Mouse (Mus musculus) thymus, adult 2 months (tissue): ENCODE data around the gene Tcte1. TPM values are rescaled to one million over a fixed set of nuclear protein-coding genes. Genes with fewer than 3 reads are reported as not detected.

Source experiments
- DNase-seq: peaks from one replicate; pipeline ENCODE4 v3.0.0; 2021
- H3K27ac ChIP-seq: fragments of 200-500 bp; 2 replicates; pipeline ENCODE4 v1.5.1; 2012; ENCODE audit warnings: low read length, control low read depth; ENCODE audit not compliant: control insufficient read depth, insufficient read depth
- H3K27me3 ChIP-seq: fragments of 200-500 bp; 2 replicates; pipeline ENCODE4 v1.6.1; 2012; ENCODE audit warnings: mild to moderate bottlenecking, low read length, moderate library complexity, mixed read lengths; ENCODE audit not compliant: control insufficient read depth, insufficient read depth
- H3K36me3 ChIP-seq: fragments of 200-500 bp; 2 replicates; pipeline ENCODE4 v1.6.1; 2012; ENCODE audit warnings: mild to moderate bottlenecking, low read length, moderate library complexity; ENCODE audit not compliant: control insufficient read depth, insufficient read depth
- H3K4me1 ChIP-seq: fragments of 200-500 bp; replicated peaks from 2 replicates; pipeline ENCODE4 v1.6.1; 2012; ENCODE audit warnings: low read length; ENCODE audit not compliant: control insufficient read depth, insufficient read depth
- H3K4me3 ChIP-seq: fragments of 200-500 bp; 2 replicates; pipeline ENCODE4 v1.5.1; 2012; ENCODE audit warnings: mild to moderate bottlenecking, low read length, control low read depth, moderate library complexity; ENCODE audit not compliant: control insufficient read depth, insufficient read depth
- CTCF ChIP-seq: fragments of 200-500 bp; IDR thresholded peaks from 2 replicates; pipeline ENCODE4 v1.5.1; 2012; ENCODE audit warnings: mild to moderate bottlenecking, control low read depth, low read length, moderate library complexity, borderline replicate concordance; ENCODE audit not compliant: control insufficient read depth, poor library complexity, insufficient read depth; ENCODE audit errors: extremely low read depth
- POLR2A ChIP-seq: fragments of 200-500 bp; IDR thresholded peaks from 2 replicates; pipeline ENCODE4 v1.6.1; 2012; ENCODE audit warnings: mild to moderate bottlenecking, low read length, control low read depth, moderate library complexity; ENCODE audit not compliant: control insufficient read depth, poor library complexity, insufficient read depth; ENCODE audit errors: extremely low read depth
- WGBS: fragments of 180-500 bp; shearing (Covaris S2); methylation state at CpG from one replicate; pipeline ENCODE4 v1.1.7; 2018; 5-methylcytosine and 5-hydroxymethylcytosine counted together
- polyA plus RNA-seq: library from polyadenylated mRNA; depleted of rRNA; stranded (reverse); fragments of >200 nt; gene quantifications from 2 replicates; pipeline ENCODE4 v1.2.3, GENCODE M21; 2012

The Tcte1 gene
- polyA plus RNA-seq, 1 experiment, result 1.2 TPM

DNA sequence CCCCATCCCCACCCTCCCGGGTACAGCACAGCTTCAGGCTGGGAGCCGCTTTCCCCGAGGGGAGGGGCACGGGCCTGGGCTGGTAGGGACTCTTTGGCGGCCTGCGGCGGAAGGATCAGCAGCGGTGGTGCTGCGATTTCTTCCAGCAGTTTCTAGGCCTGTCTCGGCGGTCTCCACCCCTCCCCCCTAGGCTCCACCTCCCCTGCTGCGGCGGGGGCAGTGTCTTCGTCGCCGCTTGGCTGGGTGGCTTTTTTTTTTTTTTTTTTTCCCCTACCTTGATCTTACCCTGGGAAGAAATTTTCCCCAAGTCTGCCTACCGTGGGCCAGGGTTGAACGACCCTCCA, 50.5 kb downstream of the Tcte1 start:
- Histone ChIP-seq H3K4me1 (peaks cover 15% of the 10 kb centered on the region), H3K36me3 (peaks cover 30% of the 10 kb centered on the region), H3K27ac (peak overlapping the region; percentile 94), H3K4me3 (peak overlapping the region; percentile 70), H3K27me3 (no peaks in the 10 kb centered on the region)
- DNase-seq, result peak; percentile 97
- TF ChIP-seq CTCF, result no peak
- no peak; the same call in 1 of the 2 replicates for TF ChIP-seq POLR2A
- WGBS, result under 1% methylated on average over 18 of the region's 18 CpGs

DNA sequence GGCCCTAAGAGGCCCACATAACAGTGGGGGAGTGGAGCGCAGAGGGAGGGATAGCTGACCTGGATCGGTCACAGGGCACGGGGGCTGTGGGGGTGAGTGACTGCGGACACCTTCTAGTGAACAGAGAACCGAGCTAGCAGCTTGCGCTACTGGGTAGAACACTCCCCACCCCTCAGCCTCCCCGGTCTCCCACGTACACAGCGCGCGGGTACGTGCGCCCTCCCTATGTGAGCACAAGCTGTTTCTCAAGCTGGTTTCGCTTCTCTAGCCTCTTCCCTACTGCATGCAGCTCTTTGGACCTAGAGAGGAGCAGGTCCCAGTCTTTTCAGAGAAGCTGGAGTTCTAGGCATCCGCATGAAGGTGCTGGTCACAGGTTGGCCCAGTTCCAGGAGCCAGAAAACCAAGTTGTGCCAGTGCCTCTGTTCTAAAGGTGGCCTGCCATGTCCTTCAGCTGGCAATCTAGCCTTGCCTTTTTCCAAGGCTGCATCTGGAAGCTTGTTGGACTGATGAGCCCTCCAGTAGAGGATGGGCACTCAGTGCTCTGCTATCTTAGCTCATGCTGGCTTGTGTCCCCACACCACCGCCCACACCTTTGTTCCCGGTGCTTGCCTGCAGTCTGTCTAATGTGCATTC, 51.0 kb downstream of the Tcte1 start:
- H3K4me3 ChIP-seq, result peak overlapping the region; percentile 70
- H3K27me3 ChIP-seq, result no peaks in the 10 kb centered on the region
- TF ChIP-seq POLR2A (no peak), CTCF (no peak)
- 3% methylated on average over 17 of the region's 17 CpGs for whole genome bisulfite sequencing
- H3K36me3 ChIP-seq, result peaks cover 25% of the 10 kb centered on the region
- DNase-seq, result peak; percentile 78
- H3K4me1 ChIP-seq, result peaks cover 15% of the 10 kb centered on the region
- peak overlapping the region; percentile 94 for H3K27ac ChIP-seq

DNA sequence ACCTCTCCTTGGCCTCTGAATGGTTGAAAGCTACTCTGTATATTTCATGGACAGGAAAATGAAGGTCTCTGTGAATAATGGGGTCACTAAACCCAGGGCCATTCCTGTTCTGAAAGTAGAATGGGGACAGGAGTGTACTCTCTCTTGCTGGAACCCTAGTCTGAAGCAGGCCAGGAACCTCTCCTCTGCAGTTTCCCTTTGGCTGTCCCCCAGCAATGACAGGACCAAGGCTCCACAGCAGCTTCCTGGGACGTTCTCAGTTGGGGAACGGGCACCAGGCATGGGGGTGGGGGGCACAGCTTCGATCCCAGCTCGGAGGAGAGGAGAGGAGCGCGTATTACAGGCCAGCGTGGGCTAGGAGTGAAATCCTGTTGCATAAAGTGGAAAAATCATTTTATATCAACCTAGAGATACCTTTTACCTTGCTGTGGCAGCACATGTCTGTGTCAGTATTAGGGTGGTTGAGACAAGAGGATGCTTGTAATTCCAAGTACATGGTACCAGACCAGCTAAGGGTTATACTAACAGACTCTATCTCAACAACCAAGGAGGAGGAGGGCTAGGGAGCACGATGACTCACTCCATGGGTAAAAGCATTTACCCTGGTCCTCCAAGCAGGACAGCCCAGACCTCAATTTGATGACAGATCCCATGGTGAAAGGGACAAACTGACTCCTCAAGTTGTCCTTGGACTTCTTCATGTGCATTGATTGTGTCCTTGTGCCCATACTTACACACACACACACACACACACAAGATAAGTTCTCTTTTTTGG, 52.1 kb downstream of the Tcte1 start:
- no peak overlapping the region for H3K27ac ChIP-seq
- peaks cover 15% of the 10 kb centered on the region for H3K4me1 ChIP-seq
- DNase-seq, result no peak
- H3K4me3 ChIP-seq, result no peak overlapping the region
- TF ChIP-seq POLR2A (no peak), CTCF (no peak)
- no peaks in the 10 kb centered on the region for H3K27me3 ChIP-seq
- peaks cover 14% of the 10 kb centered on the region for H3K36me3 ChIP-seq
- 95% methylated on average over 8 of the region's 8 CpGs for WGBS

DNA sequence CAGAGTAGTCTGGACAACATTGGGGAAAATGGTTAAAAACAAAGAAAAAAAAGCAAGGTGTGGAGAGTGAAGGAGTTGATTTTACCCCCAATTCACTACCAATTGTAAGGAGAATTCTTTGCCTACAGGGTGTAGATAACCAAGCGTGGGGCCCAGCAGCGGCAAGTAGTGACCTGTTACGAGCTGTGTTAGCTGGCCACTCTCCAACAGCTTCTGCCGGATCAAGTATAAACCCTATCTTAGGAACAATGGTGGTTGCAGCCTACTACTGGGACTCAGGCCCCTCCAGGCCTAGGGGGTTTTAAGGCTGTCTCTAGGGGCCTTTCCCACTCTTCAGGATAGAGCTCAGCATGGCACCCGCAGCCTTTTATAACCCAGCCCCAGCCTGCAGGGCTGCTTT, 55.0 kb downstream of the Tcte1 start:
- 81% methylated on average over 5 of the region's 5 CpGs for WGBS
- no peak for DNase-seq
- no peak overlapping the region for H3K4me3 ChIP-seq
- no peaks in the 10 kb centered on the region for H3K27me3 ChIP-seq
- H3K4me1 ChIP-seq, result peaks cover 18% of the 10 kb centered on the region
- TF ChIP-seq POLR2A (no peak), CTCF (no peak)
- peak overlapping the region; percentile 15; the same call in 1 of the 2 replicates for H3K27ac ChIP-seq
- no peaks in the 10 kb centered on the region for H3K36me3 ChIP-seq

DNA sequence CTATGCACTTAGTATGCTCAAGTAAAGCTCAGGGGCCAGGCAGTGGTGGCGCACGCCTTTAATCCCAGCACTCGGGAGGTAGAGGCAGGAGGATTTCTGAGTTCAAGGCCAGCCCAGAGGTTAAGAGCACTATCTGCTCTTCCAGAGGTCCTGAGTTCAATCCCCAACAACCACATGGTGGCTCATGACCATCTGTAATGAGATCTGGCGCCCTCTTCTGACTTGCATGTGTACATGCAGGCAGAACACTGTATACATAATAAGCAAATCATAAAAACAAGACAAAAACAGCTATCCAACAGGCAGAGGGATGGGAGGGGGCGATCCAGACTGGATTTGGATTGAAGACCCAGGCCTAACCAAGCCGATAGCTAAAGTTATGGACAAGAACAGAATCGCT, 55.6 kb downstream of the Tcte1 start:
- 78% methylated on average over 7 of the region's 7 CpGs for WGBS
- Histone ChIP-seq H3K27ac (peak overlapping the region; percentile 16; the same call in 1 of the 2 replicates), H3K4me3 (no peak overlapping the region), H3K36me3 (no peaks in the 10 kb centered on the region), H3K27me3 (no peaks in the 10 kb centered on the region), H3K4me1 (peaks cover 18% of the 10 kb centered on the region)
- TF ChIP-seq CTCF (peak; percentile 39; the same call in 1 of the 2 replicates), POLR2A (no peak)
- DNase-seq, result peak; percentile 50

DNA sequence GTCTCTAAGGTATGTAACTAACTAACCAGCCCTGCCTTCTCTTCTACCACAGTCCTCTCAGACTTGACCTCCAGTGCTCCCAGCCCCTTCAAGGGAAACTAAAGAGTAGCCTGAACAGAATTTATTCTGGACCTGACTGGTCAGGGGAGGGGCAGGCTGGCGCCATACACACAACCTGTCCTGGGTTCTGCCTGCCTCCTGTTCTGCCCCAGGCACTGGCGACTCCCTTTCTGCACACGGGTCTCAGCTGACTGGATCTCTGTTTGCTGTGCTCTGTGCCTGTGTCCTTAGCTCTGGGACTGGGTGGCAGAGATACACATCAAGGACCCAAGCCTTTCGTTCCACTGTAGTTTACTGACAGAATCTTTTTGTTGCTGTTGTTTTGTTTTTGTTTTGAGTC, 56.3 kb downstream of the Tcte1 start:
- no peak for TF ChIP-seq POLR2A
- no peak for TF ChIP-seq CTCF
- H3K4me3 ChIP-seq, result no peak overlapping the region
- WGBS, result 96% methylated on average over 4 of the region's 4 CpGs
- H3K27ac ChIP-seq, result no peak overlapping the region
- peaks cover 15% of the 10 kb centered on the region for H3K4me1 ChIP-seq
- H3K27me3 ChIP-seq, result no peaks in the 10 kb centered on the region
- H3K36me3 ChIP-seq, result no peaks in the 10 kb centered on the region
- no peak for DNase-seq
